Mouse (Mus musculus): ENCODE results near the gene Ccdc185. TPM values are rescaled to one million over a fixed set of nuclear protein-coding genes. Genes with fewer than 3 reads are reported as not detected.

Gene Ccdc185
- polyA plus RNA-seq (2015; fragmentation: Nextera tagmentation; extraction: Ambion mirVana): not detected in 2 replicates

- Histone ChIP-seq H3K9me3 (ENCODE audit: control insufficient read depth, low read length) (no peaks in the 10 kb centered on the region), H3K4me2 (ENCODE audit: low read length) (no peak within 1 kb of the TSS), H3K4me1 (ENCODE audit: control insufficient read depth, insufficient read depth, low read depth, low read length) (no peaks in the 10 kb centered on the region), H3K4me3 (ENCODE audit: low read length) (no peak within 1 kb of the TSS), H3K27me3 (replicated peaks; ENCODE audit: control insufficient read depth, insufficient read depth, low read length) (no peaks in the 10 kb centered on the region), H3K36me3 (ENCODE audit: control insufficient read depth, insufficient read depth, low read length) (no peaks in the 10 kb centered on the region), H3K27ac (ENCODE audit: low read depth, low read length) (no peak within 1 kb of the TSS), H3K9ac (ENCODE audit: low read depth, low read length) (no peak within 1 kb of the TSS)
- ATAC-seq: no peak
- WGBS: 93% methylated on average over 9 of the region's 9 CpGs
Observed at GRCm38 (mm10) chr1:182749080-182749479, at the start of gene Ccdc185. Gene Ccdc185 (minus strand): TSS chr1:182749180.

GRCm38 (mm10) chr1:182797048-182797447 is 48.1 kb upstream of the Ccdc185 start:
- Histone ChIP-seq H3K36me3 (ENCODE audit: control insufficient read depth, insufficient read depth, low read length) (no peaks in the 10 kb centered on the region), H3K27ac (ENCODE audit: low read depth, low read length) (no peak overlapping the region), H3K27me3 (replicated peaks; ENCODE audit: control insufficient read depth, insufficient read depth, low read length) (no peaks in the 10 kb centered on the region), H3K4me3 (ENCODE audit: low read length) (no peak overlapping the region), H3K4me2 (ENCODE audit: low read length) (no peak overlapping the region), H3K9ac (ENCODE audit: low read depth, low read length) (no peak overlapping the region), H3K4me1 (ENCODE audit: control insufficient read depth, insufficient read depth, low read depth, low read length) (peaks cover 14% of the 10 kb centered on the region), H3K9me3 (ENCODE audit: control insufficient read depth, low read length) (no peaks in the 10 kb centered on the region)
- WGBS: 45% methylated on average over 14 of the region's 14 CpGs
- peak; percentile 72 for ATAC-seq

DNA sequence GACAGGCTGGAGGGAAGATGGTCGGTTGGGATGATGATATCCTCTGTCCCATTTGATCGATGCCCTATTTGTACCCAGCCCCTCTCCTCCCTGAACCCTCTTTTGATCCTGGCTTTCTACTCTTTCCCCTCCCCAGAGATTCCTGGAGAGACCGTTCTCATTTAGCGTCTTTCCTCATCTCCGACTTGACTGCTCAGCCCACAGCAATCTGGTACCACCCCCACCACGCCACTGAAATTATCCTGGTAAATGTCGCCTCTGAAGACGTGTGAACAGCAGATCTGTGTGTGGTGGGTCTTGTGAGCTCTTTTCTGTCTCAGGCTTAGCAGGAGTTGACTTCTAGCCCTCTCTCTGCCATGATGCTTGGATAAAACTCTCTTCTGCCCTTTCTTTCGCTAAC is 45.6 kb upstream of the Ccdc185 start:
- H3K4me3 ChIP-seq (ENCODE audit: low read length): no peak overlapping the region
- no peak for ATAC-seq
- WGBS: 91% methylated on average over 9 of the region's 9 CpGs

GRCm38 (mm10) chr1:182794221-182794620 is 45.2 kb upstream of the Ccdc185 start:
- WGBS: 96% methylated on average over 10 of the region's 10 CpGs
- H3K27me3 ChIP-seq (replicated peaks; ENCODE audit: control insufficient read depth, insufficient read depth, low read length): no peaks in the 10 kb centered on the region
- H3K27ac ChIP-seq (ENCODE audit: low read depth, low read length): no peak overlapping the region
- no peak overlapping the region for H3K9ac ChIP-seq (ENCODE audit: low read depth, low read length)
- H3K4me2 ChIP-seq (ENCODE audit: low read length): no peak overlapping the region
- no peaks in the 10 kb centered on the region for H3K9me3 ChIP-seq (ENCODE audit: control insufficient read depth, low read length)
- no peak overlapping the region for H3K4me3 ChIP-seq (ENCODE audit: low read length)
- H3K4me1 ChIP-seq (ENCODE audit: control insufficient read depth, insufficient read depth, low read depth, low read length): peaks cover 15% of the 10 kb centered on the region
- no peak for ATAC-seq
- H3K36me3 ChIP-seq (ENCODE audit: control insufficient read depth, insufficient read depth, low read length): no peaks in the 10 kb centered on the region

More for the DNA sequence above, 45.6 kb upstream of the Ccdc185 start:
- H3K9me3 ChIP-seq (ENCODE audit: control insufficient read depth, low read length): no peaks in the 10 kb centered on the region
- H3K36me3 ChIP-seq (ENCODE audit: control insufficient read depth, insufficient read depth, low read length): no peaks in the 10 kb centered on the region
- H3K4me2 ChIP-seq (ENCODE audit: low read length): no peak overlapping the region
- H3K9ac ChIP-seq (ENCODE audit: low read depth, low read length): no peak overlapping the region
- peaks cover 15% of the 10 kb centered on the region for H3K4me1 ChIP-seq (ENCODE audit: control insufficient read depth, insufficient read depth, low read depth, low read length)
- no peak overlapping the region for H3K27ac ChIP-seq (ENCODE audit: low read depth, low read length)
- no peaks in the 10 kb centered on the region for H3K27me3 ChIP-seq (replicated peaks; ENCODE audit: control insufficient read depth, insufficient read depth, low read length)

DNA sequence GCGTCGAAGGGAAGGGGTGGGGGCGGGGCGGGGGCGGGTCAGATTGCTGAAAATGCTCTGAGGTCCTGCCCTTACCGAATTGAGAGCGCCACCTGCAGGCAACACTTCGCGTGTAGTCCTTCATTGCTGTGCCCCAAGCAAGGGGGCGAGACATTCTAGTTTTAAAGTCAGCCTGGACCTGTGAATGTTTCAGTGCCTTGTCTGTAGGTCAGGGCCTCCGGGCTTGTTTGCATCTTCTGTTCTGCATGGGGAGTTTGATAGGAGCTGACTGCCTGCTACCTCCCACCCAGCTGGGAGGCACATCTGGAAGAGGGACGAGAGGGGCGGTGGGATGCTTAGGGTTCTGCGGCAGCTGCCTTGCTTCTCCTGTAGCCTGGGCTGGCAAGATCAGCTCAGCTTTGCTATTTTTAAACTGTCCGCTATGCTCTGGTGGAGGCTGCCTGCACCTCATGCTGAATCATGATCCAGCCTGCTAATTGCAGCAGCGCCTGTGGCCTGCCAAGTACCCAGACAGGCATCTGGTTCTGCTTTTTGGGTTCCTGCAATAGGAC is 43.6 kb upstream of the Ccdc185 start:
- ATAC-seq: peak; percentile 48; the same call in 1 of the 2 replicates
- H3K27ac ChIP-seq (ENCODE audit: low read depth, low read length): peak overlapping the region; percentile 4; the same call in 1 of the 2 replicates
- peaks cover 14% of the 10 kb centered on the region for H3K4me1 ChIP-seq (ENCODE audit: control insufficient read depth, insufficient read depth, low read depth, low read length)
- H3K4me3 ChIP-seq (ENCODE audit: low read length): no peak overlapping the region
- 0 out of 2 replicates have a peak overlapping the region, but pooled peaks have one; percentile 12 for H3K9ac ChIP-seq (ENCODE audit: low read depth, low read length)
- no peaks in the 10 kb centered on the region for H3K9me3 ChIP-seq (ENCODE audit: control insufficient read depth, low read length)
- peak overlapping the region; percentile 24 for H3K4me2 ChIP-seq (ENCODE audit: low read length)
- no peaks in the 10 kb centered on the region for H3K36me3 ChIP-seq (ENCODE audit: control insufficient read depth, insufficient read depth, low read length)
- WGBS: 17% methylated on average over 16 of the region's 16 CpGs
- no peaks in the 10 kb centered on the region for H3K27me3 ChIP-seq (replicated peaks; ENCODE audit: control insufficient read depth, insufficient read depth, low read length)

GRCm38 (mm10) chr1:182788896-182789295 is 39.9 kb upstream of the Ccdc185 start:
- H3K9me3 ChIP-seq (ENCODE audit: control insufficient read depth, low read length): no peaks in the 10 kb centered on the region
- H3K27ac ChIP-seq (ENCODE audit: low read depth, low read length): no peak overlapping the region
- H3K36me3 ChIP-seq (ENCODE audit: control insufficient read depth, insufficient read depth, low read length): no peaks in the 10 kb centered on the region
- H3K4me3 ChIP-seq (ENCODE audit: low read length): no peak overlapping the region
- no peak for ATAC-seq
- peaks cover 9% of the 10 kb centered on the region for H3K4me1 ChIP-seq (ENCODE audit: control insufficient read depth, insufficient read depth, low read depth, low read length)
- WGBS: 60% methylated on average over 6 of the region's 6 CpGs
- no peaks in the 10 kb centered on the region for H3K27me3 ChIP-seq (replicated peaks; ENCODE audit: control insufficient read depth, insufficient read depth, low read length)
- no peak overlapping the region for H3K9ac ChIP-seq (ENCODE audit: low read depth, low read length)
- H3K4me2 ChIP-seq (ENCODE audit: low read length): no peak overlapping the region

- Histone ChIP-seq H3K36me3 (ENCODE audit: control insufficient read depth, insufficient read depth, low read length) (no peaks in the 10 kb centered on the region), H3K4me1 (ENCODE audit: control insufficient read depth, insufficient read depth, low read depth, low read length) (peaks cover under 1% of the 10 kb centered on the region), H3K27me3 (replicated peaks; ENCODE audit: control insufficient read depth, insufficient read depth, low read length) (no peaks in the 10 kb centered on the region), H3K4me2 (ENCODE audit: low read length) (no peak overlapping the region), H3K9ac (ENCODE audit: low read depth, low read length) (no peak overlapping the region), H3K27ac (ENCODE audit: low read depth, low read length) (no peak overlapping the region), H3K9me3 (ENCODE audit: control insufficient read depth, low read length) (no peaks in the 10 kb centered on the region), H3K4me3 (ENCODE audit: low read length) (no peak overlapping the region)
- ATAC-seq: no peak
- 49% methylated on average over 7 of the region's 7 CpGs for WGBS
Observed at GRCm38 (mm10) chr1:182787030-182787429, 38.0 kb upstream of the Ccdc185 start.

DNA sequence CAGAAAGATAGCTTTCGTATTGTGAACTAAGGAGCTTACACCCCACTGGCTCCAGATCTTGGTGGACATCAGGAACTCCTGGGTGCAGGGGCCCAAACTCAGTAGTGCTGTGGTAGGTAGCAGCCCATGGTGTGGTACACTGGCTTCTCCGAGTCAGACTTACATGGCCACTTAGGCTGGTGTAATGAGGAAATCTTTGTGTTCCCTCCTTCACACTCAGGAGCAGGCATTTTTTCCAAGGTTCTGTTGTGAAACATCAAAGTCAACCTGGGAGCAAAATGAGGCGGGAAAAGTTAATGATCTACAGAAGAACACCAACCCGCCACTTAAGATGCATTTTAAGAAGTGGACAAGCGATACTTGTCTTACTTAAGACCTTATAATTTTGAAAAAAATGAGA is 36.5 kb upstream of the Ccdc185 start:
- H3K4me1 ChIP-seq (ENCODE audit: control insufficient read depth, insufficient read depth, low read depth, low read length): no peaks in the 10 kb centered on the region
- no peak overlapping the region for H3K4me2 ChIP-seq (ENCODE audit: low read length)
- H3K4me3 ChIP-seq (ENCODE audit: low read length): no peak overlapping the region
- no peak for ATAC-seq
- no peaks in the 10 kb centered on the region for H3K27me3 ChIP-seq (replicated peaks; ENCODE audit: control insufficient read depth, insufficient read depth, low read length)
- no peaks in the 10 kb centered on the region for H3K36me3 ChIP-seq (ENCODE audit: control insufficient read depth, insufficient read depth, low read length)
- 94% methylated on average over 5 of the region's 5 CpGs for WGBS
- no peaks in the 10 kb centered on the region for H3K9me3 ChIP-seq (ENCODE audit: control insufficient read depth, low read length)
- no peak overlapping the region for H3K27ac ChIP-seq (ENCODE audit: low read depth, low read length)
- no peak overlapping the region for H3K9ac ChIP-seq (ENCODE audit: low read depth, low read length)

GRCm38 (mm10) chr1:182784784-182785183 is 35.8 kb upstream of the Ccdc185 start:
- no peaks in the 10 kb centered on the region for H3K36me3 ChIP-seq (ENCODE audit: control insufficient read depth, insufficient read depth, low read length)
- ATAC-seq: no peak
- H3K27me3 ChIP-seq (replicated peaks; ENCODE audit: control insufficient read depth, insufficient read depth, low read length): no peaks in the 10 kb centered on the region
- no peak overlapping the region for H3K27ac ChIP-seq (ENCODE audit: low read depth, low read length)
- H3K4me2 ChIP-seq (ENCODE audit: low read length): no peak overlapping the region
- no peak overlapping the region for H3K9ac ChIP-seq (ENCODE audit: low read depth, low read length)
- no peaks in the 10 kb centered on the region for H3K9me3 ChIP-seq (ENCODE audit: control insufficient read depth, low read length)
- 73% methylated on average over 3 of the region's 3 CpGs for WGBS
- no peak overlapping the region for H3K4me3 ChIP-seq (ENCODE audit: low read length)
- no peaks in the 10 kb centered on the region for H3K4me1 ChIP-seq (ENCODE audit: control insufficient read depth, insufficient read depth, low read depth, low read length)
